Mouse (Mus musculus): ENCODE measurements around the gene Abhd17b. TPM values are rescaled to one million over a fixed set of nuclear protein-coding genes. Genes with fewer than 3 reads are reported as not detected.
A peak's percentile ranks its signal among the peaks of the same experiment; 100 is the strongest.

Gene Abhd17b
- polyA plus RNA-seq, 1 experiment from 2014 or later = 26.0 TPM

DNA sequence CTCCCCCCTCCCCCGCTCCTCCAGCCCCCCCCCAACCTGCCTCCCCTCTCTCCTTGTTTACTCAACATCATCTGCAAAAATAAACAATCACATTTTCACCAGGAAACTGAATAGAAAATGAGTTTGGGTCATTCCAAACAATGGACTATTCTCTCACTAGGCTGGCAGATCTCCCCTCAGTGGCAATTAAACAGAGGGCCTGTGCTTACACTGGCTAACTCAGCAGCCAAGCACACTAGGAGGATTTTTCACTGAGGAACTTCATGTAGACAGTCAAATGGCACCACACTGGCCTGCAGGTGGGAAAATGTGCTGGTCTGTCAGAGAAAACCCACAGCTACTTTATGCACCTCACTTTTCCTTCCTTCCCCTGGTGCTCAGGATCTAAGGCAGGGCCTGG lies 23.5 kb upstream of the Abhd17b start:
- 0 out of 2 replicates have a peak, but pooled peaks cover 1% of the 10 kb centered on the region for H3K4me1 ChIP-seq (replicated peaks; ENCODE audit: control insufficient read depth, insufficient read depth, low read length)
- no peak for ATAC-seq

DNA sequence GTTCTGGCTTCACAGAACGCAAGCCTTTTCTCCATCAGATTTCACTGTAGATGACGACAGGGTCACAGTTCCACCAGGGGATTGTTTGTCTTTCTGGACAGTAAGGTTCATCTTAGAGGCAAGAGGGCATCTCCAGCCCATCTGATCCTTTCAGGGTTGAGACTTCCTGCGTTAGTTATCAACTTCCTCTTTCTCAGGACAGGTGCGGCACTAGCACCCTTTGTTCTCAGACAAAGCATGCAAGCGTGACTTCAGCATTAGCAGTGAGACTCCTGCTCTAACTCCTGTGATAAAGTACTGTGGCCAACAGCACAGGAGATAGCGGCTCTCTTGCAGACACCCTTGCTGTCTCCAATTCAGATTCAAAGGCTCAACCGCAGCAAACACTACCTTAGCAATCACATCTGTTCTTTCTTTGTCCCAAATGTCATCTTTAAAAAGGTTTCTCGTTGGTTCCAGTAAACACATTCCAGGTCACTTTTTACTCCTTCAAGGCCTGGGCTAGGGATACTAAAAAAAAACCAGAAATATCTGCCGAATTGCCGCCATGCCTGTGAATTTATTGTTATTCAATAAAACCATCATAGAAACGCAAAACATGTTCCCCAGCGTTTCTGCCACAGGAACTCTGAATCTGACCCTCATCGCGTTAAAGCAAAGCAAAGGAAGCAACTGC lies 22.2 kb upstream of the Abhd17b start:
- Histone ChIP-seq H3K36me3 (ENCODE audit: control insufficient read depth, insufficient read depth) (no peaks in the 10 kb centered on the region), H3K27ac (ENCODE audit: low read depth, low read length) (no peak overlapping the region), H3K4me2 (replicated peaks; ENCODE audit: low read depth) (no peak overlapping the region), H3K9ac (ENCODE audit: low read depth, low read length) (no peak overlapping the region), H3K27me3 (replicated peaks; ENCODE audit: control insufficient read depth, insufficient read depth, low read length) (no peaks in the 10 kb centered on the region), H3K9me3 (ENCODE audit: control insufficient read depth) (no peaks in the 10 kb centered on the region), H3K4me3 (ENCODE audit: low read depth, low read length) (no peak overlapping the region), H3K4me1 (replicated peaks; ENCODE audit: control insufficient read depth, insufficient read depth, low read length) (no peaks in the 10 kb centered on the region)
- TF ChIP-seq CTCF (IDR thresholded peaks at IDR 0.05; ENCODE audit: low read depth) = no peak
- WGBS = 46% methylated on average over 14 of the region's 14 CpGs
- no peak for ATAC-seq

More for the DNA sequence above, 23.5 kb upstream of the Abhd17b start:
- 36% methylated on average over 1 of the region's 1 CpGs for WGBS
- Histone ChIP-seq H3K27me3 (replicated peaks; ENCODE audit: control insufficient read depth, insufficient read depth, low read length) (no peaks in the 10 kb centered on the region), H3K4me2 (replicated peaks; ENCODE audit: low read depth) (no peak overlapping the region), H3K9me3 (ENCODE audit: control insufficient read depth) (no peaks in the 10 kb centered on the region), H3K4me3 (ENCODE audit: low read depth, low read length) (no peak overlapping the region), H3K27ac (ENCODE audit: low read depth, low read length) (no peak overlapping the region), H3K36me3 (ENCODE audit: control insufficient read depth, insufficient read depth) (no peaks in the 10 kb centered on the region), H3K9ac (ENCODE audit: low read depth, low read length) (no peak overlapping the region)
- TF ChIP-seq CTCF (IDR thresholded peaks at IDR 0.05; ENCODE audit: low read depth) = no peak

DNA sequence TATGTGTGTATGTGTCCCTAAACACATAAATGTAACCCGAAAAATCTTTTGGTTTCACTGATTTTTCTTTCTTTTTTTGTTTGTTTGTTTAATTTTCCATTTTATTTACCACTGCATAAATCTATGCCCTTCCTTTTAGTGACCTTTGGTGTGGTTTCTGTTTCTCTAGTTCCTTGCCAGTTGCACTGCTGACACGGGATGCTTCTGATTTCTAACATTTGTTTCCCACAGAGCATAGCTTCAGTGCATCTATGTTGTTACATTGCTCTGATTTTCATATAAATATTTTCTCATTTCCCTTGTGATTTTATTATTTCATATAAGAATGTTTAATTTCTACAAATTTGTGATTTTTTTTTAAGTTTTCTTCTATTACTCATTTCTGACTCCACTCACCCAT lies 17.6 kb upstream of the Abhd17b start:
- no peak overlapping the region for H3K4me2 ChIP-seq (replicated peaks; ENCODE audit: low read depth)
- TF ChIP-seq CTCF (IDR thresholded peaks at IDR 0.05; ENCODE audit: low read depth) = no peak
- H3K9ac ChIP-seq (ENCODE audit: low read depth, low read length) = no peak overlapping the region
- 0 out of 2 replicates have a peak, but pooled peaks cover 2% of the 10 kb centered on the region for H3K4me1 ChIP-seq (replicated peaks; ENCODE audit: control insufficient read depth, insufficient read depth, low read length)
- H3K27me3 ChIP-seq (replicated peaks; ENCODE audit: control insufficient read depth, insufficient read depth, low read length) = no peaks in the 10 kb centered on the region
- no peaks in the 10 kb centered on the region for H3K9me3 ChIP-seq (ENCODE audit: control insufficient read depth)
- no peak for ATAC-seq
- H3K27ac ChIP-seq (ENCODE audit: low read depth, low read length) = no peak overlapping the region
- 74% methylated on average over 2 of the region's 2 CpGs for WGBS
- no peak overlapping the region for H3K4me3 ChIP-seq (ENCODE audit: low read depth, low read length)
- H3K36me3 ChIP-seq (ENCODE audit: control insufficient read depth, insufficient read depth) = no peaks in the 10 kb centered on the region

DNA sequence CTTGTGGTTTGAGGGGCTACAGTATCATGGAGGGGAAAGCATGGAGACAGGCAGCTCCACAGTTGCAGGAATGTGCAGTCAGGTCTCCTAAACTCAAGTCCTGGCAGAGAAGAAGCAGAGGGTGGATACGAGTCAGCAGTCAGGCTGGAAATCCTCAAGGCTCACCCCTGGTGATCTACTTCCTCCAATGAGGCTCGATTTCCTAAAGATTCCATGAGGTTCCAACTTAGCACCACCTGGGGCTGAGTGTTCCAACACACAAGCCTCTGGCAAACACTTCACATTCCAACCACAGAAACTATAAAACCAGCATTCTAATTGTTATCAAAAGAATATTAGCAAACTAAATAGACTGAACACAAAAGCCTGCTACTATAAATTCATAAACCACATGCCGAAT lies 16.1 kb upstream of the Abhd17b start:
- Histone ChIP-seq H3K27me3 (replicated peaks; ENCODE audit: control insufficient read depth, insufficient read depth, low read length) (no peaks in the 10 kb centered on the region), H3K4me1 (replicated peaks; ENCODE audit: control insufficient read depth, insufficient read depth, low read length) (0 out of 2 replicates have a peak, but pooled peaks cover 2% of the 10 kb centered on the region), H3K27ac (ENCODE audit: low read depth, low read length) (no peak overlapping the region), H3K4me2 (replicated peaks; ENCODE audit: low read depth) (no peak overlapping the region), H3K4me3 (ENCODE audit: low read depth, low read length) (no peak overlapping the region), H3K9me3 (ENCODE audit: control insufficient read depth) (no peaks in the 10 kb centered on the region), H3K9ac (ENCODE audit: low read depth, low read length) (no peak overlapping the region), H3K36me3 (ENCODE audit: control insufficient read depth, insufficient read depth) (no peaks in the 10 kb centered on the region)
- ATAC-seq = no peak
- TF ChIP-seq CTCF (IDR thresholded peaks at IDR 0.05; ENCODE audit: low read depth) = no peak
- 73% methylated on average over 3 of the region's 3 CpGs for WGBS

DNA sequence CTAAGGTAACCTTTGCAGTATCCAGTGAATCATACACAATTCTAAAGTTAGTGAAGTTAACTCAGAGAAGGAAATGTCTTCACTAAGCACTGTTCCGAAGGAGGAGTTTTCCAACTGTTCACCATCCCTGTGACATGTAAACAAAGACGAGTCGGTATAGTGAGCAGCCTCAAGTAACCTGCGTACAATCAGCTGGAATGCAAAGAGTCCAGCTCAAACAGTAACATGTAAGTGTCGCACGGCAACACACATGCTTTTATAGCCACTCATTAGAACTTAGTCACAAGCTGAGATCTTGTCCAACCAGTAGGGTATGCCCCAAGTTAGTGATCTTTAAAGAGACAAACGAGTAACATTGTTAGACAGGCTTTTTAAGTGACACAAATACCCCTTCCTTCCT lies 15.3 kb upstream of the Abhd17b start:
- 0 out of 2 replicates have a peak, but pooled peaks cover 2% of the 10 kb centered on the region for H3K4me1 ChIP-seq (replicated peaks; ENCODE audit: control insufficient read depth, insufficient read depth, low read length)
- TF ChIP-seq CTCF (IDR thresholded peaks at IDR 0.05; ENCODE audit: low read depth) = no peak
- no peak overlapping the region for H3K27ac ChIP-seq (ENCODE audit: low read depth, low read length)
- WGBS = 34% methylated on average over 7 of the region's 7 CpGs
- no peaks in the 10 kb centered on the region for H3K9me3 ChIP-seq (ENCODE audit: control insufficient read depth)
- H3K4me2 ChIP-seq (replicated peaks; ENCODE audit: low read depth) = no peak overlapping the region
- no peaks in the 10 kb centered on the region for H3K36me3 ChIP-seq (ENCODE audit: control insufficient read depth, insufficient read depth)
- peak; percentile 59 for ATAC-seq
- no peak overlapping the region for H3K9ac ChIP-seq (ENCODE audit: low read depth, low read length)
- H3K27me3 ChIP-seq (replicated peaks; ENCODE audit: control insufficient read depth, insufficient read depth, low read length) = no peaks in the 10 kb centered on the region
- H3K4me3 ChIP-seq (ENCODE audit: low read depth, low read length) = no peak overlapping the region

DNA sequence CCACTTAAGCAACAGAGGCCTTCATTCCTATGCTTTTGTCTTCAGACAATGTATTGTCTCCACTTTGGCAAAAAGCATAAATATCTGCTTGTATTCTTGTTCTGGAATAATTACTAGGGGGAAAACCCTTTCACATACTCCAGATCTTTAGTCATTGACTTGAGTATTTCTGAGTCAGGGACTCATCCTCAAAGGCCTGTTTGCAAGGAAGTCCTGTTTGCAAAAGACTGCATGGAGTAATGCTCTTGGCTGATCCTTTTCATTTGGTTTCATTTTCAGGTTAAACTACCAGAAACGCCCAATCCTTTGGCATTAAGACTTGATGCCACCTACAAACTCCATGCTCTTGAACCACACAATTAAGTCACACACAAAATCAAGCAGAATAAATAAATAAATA lies 9.1 kb upstream of the Abhd17b start:
- 73% methylated on average over 1 of the region's 1 CpGs for WGBS
- ATAC-seq = no peak
- Histone ChIP-seq H3K36me3 (ENCODE audit: control insufficient read depth, insufficient read depth) (no peaks in the 10 kb centered on the region), H3K4me2 (replicated peaks; ENCODE audit: low read depth) (no peak overlapping the region), H3K9me3 (ENCODE audit: control insufficient read depth) (no peaks in the 10 kb centered on the region), H3K27me3 (replicated peaks; ENCODE audit: control insufficient read depth, insufficient read depth, low read length) (no peaks in the 10 kb centered on the region), H3K9ac (ENCODE audit: low read depth, low read length) (no peak overlapping the region), H3K4me1 (replicated peaks; ENCODE audit: control insufficient read depth, insufficient read depth, low read length) (peaks cover 10% of the 10 kb centered on the region; the same call in 1 of the 2 replicates), H3K27ac (ENCODE audit: low read depth, low read length) (no peak overlapping the region), H3K4me3 (ENCODE audit: low read depth, low read length) (no peak overlapping the region)
- TF ChIP-seq CTCF (IDR thresholded peaks at IDR 0.05; ENCODE audit: low read depth) = no peak

Measured in intestine, postnatal 0 days (tissue).